Mouse (Mus musculus) cerebellum, postnatal 14 days (tissue): ENCODE data around the gene Gm19935.

ENCODE experiments used
- DNase-seq, 2 experiments: peaks; one replicate each; pipeline ENCODE4 v3.0.0; 2021; ENCODE audit warnings: mixed read lengths in 2 of 2

Gm19935 gene

DNA sequence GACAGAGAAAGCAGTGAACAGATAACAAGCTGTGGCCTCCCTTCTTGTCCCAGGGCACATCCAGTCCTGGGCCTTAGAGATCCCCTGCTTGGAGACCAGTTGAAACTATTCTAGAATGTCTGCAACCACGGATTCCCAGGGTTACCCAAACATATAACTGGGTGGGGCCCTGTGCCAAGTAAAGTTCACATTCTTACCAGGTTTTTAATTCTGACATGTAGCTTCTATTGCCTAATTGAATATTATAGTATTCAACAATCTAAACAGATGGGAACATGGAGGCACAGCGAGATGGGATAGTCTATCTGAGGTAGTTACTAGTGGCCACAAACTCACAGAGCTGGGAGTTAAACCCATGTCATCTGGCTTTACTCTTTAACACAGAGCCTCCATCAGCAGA, at the start of gene Gm19935:
Gene Gm19935 (minus strand): TSS at position 101 of the 400 bp plus-strand sequence.
- no peak for DNase-seq

DNA sequence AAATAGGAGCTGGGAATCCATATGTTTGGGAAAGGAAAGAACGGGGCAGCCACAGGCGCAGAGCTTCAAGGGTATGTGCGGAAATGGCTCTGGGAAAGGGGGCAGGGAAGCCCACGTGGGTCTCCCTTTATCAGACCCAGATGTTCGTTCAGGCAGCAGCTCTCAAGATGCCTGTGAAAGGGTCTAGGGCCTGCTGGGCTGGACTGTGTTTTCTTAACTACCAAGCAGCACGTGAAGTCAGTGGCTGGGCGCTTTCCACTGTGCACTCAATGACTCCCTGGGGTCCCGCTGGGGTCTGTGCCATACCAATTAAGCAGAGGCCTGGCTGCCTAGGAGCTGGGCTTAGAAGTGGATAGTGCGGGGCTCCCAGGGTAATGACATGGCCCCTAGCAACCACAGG, 44.8 kb upstream of the Gm19935 start:
- DNase-seq = peak; percentile 59 to 61

DNA sequence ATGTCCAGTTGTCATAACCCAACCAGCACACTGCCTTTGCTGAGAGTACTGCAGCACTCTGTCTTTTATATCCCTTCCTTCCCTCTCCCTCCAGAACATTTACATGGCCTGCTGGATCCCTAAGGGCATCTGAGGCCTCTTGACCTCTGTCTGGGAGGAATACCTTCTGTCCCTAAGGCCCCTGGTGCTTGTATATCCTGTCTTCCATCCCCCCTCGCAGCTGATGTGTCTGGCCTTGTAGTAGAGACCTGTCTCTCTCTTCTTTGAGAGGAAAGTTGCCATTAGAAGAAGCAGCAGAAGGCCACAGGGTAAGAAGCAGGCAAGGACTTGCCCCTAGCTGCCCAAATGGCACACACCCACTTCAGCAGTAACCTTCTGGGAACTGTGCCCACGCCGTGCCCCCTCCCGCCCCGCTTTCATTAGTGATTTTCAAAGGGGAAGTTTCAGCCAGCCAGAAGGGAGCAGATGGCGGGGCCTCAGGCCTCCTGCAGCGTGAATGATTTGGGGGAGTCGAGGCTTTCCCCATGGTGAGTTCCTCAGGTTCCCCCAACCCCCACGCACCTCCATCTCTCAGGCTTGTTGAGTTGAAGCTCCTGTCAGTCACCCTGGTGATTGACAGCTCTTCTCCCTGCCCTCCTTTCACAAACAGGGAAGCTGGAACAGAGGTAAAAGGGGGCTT, 44.2 kb upstream of the Gm19935 start:
- peak; percentile 81 to 83 for DNase-seq

DNA sequence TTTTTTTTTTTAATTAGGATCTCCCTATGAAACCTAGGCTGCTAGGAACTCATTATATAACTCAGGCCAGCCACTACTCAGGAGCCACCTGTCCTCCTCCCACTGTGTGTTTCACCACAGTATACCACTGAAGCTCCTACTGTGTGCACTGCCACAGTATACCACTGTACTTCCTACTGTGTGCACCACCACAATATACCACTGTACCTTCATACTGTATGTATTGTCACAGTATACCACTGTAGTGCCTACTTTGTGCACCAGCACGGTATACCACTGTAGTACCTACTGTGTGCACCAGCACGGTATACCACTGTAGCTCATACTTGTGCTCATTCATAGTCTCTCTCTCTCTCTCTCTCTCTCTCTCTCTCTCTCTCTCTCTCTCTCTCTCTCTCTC, 40.9 kb upstream of the Gm19935 start:
- DNase-seq = no peak

DNA sequence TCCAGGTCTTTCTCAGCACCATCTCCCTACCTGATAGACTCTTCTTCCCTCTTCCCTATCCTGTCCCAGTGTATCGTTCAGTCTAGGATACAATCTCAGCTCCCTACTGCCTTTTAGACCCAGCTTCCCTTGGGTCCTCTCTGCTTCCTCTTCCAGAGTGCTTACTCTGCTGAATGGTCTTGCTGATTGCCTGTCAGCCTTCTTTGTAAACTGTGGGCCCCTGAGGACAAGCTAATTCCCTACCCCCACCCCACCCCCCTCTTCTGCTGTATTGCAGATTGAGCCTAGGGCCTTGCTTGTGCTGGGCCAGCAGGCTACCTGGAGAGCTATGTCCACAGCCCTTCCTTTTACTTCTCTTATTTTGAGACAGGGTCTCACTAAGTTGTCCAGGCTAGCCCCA, 39.8 kb upstream of the Gm19935 start:
- no peak for DNase-seq

DNA sequence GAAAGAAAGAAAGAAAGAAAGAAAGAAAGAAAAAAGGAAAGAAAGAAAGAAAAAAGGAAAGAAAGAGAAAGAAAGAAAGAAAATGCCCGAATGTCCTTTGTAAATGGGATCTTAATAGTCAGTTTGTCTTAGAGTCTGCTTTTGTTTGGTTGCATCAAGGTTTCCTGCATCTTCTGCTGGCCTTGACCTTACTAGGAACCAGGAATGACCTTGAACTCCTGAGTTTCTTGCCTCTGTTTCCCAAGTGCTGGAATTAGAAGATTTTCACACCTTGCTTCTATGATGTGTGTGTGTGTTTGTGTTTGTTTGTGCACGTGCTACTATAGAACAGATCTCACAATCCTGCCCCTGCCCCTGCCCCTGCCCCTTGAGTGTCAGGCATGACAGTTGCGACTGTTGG, 39.0 kb upstream of the Gm19935 start:
- DNase-seq = no peak

DNA sequence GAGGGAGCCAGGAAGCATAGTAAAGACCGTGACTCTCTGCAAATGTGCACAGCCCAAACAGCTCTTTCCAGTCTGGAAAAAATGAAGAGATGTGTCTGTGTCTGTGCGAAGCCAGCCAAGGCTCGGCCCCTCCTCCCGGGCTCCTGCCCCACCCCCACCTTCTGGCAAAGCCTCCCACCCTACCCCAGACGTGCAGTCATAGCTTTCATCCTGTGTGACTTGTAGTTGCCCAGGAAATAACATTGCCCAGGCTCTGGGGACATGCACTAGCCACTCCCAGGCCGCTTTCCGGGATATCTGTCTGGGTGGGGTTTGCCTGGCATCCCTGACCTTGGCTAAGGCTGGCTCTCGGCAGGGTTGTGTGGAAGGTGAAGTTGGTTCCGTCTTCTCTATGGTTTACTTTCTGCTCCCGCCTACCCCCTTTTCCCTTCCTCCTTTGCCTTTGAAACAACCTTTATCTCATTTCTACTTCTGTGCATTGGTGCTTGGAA, 37.5 kb upstream of the Gm19935 start:
- DNase-seq = peak in 1 of 2 experiments; percentile 44

DNA sequence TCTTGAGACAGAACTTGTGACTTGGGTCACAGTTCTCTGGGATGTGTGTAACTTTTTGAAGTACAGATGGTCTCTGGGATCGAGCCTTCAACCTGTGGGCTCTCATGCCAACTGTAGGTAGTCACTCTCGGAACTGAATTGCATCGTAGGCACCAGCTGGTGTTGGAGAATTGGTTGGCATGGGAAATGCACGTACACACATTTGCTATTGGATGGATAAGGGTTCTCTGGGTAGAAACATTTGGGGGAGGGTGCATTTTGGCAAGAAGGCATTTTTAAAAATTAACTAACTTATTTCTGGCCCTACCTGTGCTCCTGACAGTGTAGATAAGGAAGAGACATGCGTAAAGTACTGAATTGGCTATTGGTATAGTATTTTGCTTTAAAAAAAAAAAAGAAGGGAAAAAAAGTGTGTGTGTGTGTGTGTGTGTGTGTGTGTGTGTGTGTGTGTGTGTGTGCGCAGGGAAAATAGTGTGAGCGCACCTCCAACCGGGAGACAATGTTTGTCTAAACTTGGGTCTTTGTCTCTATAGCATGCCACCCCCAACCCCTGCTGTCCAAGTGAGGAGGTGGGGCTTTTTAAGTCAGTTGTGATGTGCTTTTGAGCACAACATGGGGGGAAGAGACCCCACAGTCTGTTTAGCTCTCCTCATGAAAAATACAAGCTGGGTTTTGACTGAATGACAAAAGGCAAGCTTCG, 36.9 kb upstream of the Gm19935 start:
- no peak for DNase-seq

DNA sequence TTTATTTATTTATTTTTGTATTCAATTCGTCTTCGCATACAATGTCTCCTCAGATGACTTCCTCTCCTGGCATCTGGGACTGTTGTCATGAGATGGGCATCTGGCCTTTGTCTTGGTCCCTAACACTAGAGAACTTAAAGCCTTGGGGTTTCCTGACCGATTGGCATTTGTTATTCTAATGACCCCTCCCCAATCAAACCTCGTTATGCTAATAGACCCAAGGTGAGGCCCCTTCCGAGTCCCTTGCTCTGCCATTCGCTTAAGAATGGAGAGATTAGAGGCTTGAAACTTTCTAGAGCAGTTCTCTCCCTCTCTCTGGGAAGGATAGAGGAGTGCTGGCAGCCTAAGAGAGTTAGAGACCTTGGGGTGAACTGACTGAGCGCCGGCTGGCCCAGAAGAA, 34.4 kb upstream of the Gm19935 start:
- DNase-seq = no peak

DNA sequence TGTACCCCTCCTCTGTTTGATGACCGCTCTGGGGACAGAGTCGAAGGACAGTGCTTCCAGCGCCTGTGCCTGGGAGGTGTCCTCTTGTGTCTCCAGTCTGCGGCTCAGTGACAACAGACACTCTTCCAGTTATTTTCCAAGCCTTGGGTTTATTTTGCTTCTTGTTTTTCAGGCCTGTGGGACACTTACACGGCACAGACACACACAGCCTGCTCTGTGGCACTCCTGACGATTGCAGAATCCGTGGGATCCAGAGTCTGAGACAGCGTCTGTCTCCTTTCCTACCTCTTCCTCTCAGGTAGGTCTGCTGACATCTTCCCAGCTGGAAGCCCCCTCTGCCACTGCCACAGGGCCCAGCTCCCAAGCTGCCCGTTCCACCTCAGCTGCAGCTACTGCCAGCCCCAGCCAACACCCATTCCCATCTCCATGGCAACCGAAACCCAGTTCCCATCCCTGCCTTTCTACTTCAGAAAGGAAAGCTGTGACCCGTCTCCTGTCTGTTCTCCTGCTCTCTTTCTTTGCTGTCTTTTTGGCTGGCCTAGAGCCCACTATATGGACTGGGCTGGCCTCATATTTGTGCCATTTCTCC, 32.4 kb upstream of the Gm19935 start:
- DNase-seq = peak in 1 of 2 experiments; percentile 41

DNA sequence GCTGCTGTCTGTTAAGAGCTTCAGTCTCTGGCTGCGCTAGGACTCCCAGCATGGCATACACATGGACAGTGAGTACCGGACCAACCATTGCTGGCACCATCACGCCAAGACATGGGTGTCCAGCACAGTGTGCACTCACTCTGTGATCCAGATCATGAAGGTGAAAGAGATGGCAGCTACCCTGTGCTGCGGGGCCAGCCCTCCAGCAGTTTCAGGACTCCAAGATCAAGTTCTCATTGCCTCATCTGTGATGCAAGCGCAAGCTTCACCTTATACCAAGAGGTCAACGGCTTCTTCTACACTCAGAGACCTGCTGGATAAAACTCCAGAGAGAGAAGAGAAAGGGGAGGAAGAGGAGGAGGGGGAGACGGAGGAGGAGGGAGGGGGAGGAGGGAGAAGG, 30.8 kb upstream of the Gm19935 start:
- no peak for DNase-seq

DNA sequence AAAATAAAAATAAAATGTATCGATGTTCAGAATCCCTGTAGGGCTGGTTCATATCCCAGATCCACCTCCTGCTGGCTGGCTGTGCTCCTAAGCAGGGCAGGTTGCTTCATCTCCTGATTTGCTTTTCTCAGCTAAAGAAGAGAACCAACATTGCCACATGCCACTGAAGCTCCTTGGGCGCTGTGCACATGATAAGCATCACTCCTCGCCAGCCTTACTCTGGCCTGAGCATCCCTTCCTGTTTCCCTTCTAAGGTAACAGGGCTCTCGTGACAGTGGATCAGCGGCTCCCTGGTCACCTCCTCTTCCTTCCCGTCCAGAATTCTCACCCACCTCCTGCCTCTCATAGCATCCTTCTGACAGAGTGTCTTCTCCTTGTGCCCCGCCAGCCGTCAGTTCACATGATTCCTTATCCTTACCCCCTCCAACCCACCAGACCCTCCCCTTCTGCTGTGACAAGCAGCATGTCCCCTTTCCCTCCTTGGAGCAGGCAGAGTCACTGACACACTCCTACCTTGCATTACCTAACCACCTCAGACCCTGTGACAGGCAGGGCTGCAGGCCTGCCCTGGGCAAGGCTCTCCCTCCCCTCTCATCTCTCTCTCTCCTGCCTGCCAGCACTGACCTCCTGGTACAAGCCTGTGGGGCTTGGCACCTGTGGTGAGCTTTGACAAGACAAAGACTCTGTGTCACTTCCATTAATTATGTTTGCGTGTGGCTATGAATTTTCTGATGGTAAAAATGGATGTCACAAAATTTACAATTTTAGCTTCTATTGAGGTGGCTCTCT, 27.2 kb upstream of the Gm19935 start:
- DNase-seq = peak in 1 of 2 experiments; percentile 25

DNA sequence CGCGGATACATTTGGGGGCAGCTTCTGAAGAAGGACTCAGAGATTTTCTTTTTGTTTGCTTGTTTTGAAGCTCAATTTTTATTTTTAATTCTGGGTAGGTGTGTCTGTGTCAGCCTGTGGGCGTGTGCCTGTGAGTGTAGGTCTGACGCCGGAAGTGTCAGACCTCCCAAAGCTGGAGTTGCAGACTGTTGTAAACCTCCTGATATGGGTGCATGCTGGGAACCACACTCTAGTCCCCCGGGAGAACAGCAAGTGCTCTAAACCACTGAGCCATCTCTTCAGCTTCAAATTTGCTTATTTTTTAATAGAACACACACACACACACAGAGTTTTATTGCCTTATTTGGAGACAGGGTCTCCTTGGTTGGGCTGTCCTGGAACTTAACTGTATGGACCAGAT, 25.9 kb upstream of the Gm19935 start:
- no peak for DNase-seq

DNA sequence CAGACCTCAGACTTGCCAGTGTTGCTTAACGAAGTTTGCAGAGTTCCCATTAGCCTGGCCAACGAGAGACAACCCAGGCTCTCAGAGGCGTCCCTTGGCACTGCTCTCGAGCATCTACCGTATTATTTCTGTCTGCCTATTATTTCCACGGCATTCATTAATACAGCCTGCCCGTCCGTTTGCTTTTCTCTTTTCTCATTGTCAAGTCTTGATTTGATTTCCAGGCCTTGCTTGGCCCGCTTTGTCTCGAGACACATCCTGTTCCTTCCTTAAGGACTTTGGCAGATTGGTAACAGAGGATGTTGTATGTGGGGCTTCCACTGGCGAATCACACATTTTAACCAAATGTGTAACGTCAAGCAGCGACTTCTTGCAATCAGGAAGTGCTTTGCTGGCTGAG, 24.1 kb upstream of the Gm19935 start:
- DNase-seq = no peak

DNA sequence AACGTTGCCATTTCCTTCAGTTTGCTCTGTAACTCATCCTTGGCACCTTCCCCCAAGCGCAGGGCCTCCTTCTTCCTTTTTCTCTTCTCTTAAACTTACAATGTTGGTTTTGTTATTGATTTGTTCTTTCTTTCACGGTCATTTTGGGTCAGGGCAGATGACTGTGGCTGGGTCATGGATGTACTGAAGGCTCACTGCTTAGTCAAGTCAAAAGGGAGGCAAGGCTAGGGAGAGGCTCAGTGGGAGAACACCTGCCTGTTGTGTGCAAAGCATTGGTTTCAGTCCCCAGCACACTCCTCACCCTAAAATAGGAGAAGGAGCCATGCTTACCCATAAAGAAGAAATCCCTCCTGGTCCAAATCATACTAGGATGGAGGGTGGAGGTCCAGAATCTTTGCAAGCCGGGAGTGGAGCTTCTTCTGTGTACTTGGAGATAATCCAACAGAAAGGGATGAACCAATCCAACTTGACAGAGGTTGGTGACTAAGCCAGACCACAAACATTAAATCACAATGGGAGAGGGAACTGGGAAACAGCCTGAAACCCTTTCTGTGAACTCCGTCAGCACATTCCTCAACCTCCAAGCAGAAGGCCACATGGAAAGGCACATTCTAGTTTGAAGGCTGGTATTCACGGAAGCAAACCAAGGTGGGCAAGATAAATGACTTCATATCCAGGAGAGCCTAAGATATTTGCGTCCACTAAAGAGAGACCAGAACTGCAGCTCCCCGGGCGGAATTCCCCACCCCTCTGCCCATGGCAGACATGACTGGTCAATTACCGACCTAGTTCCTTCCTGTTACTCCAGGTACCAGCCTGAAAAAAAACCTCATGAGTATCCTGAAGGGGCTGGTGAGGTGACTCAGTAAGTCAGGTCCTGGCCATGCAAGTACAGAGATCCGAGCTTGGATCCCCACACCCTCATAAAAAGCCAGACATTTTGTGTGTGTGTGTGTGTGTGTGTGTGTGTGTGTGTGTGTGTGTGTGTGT, 22.8 kb upstream of the Gm19935 start:
- DNase-seq = no peak

DNA sequence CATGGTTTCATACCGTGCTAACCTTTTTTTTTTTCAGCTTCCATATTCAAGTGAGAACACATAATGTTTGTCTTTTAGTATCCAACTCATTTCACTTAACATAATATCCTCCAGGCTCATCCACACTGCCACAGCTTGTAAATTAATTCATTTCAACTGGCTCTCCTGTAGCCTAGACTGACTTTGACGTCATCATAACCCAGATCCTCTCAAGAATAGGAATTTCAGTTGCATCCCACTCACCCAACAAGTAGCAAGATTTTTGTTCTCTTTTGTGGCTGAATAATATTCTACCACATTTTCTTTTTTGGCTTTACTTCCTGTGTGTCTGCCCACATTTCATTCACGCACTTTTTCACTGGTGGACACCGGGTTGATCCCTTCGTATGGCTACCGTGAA, 20.2 kb upstream of the Gm19935 start:
- no peak for DNase-seq

DNA sequence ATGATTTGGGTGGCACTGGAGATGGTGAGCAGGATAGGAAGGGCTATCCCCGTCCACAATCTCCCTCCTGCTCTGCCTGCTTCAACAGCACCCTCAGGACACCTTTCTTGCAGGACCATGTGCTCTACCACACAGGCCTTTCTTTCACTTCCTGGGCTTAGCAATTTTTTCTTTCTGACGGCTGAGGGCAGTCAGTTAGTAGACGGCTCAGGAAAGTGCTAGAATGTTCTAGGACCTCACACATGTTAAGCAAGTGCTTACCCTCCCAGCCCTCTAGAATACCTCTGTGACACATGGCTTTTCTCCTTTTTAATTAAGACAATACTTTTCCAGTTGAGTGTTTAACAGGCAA, 17.1 kb upstream of the Gm19935 start:
- no peak for DNase-seq

DNA sequence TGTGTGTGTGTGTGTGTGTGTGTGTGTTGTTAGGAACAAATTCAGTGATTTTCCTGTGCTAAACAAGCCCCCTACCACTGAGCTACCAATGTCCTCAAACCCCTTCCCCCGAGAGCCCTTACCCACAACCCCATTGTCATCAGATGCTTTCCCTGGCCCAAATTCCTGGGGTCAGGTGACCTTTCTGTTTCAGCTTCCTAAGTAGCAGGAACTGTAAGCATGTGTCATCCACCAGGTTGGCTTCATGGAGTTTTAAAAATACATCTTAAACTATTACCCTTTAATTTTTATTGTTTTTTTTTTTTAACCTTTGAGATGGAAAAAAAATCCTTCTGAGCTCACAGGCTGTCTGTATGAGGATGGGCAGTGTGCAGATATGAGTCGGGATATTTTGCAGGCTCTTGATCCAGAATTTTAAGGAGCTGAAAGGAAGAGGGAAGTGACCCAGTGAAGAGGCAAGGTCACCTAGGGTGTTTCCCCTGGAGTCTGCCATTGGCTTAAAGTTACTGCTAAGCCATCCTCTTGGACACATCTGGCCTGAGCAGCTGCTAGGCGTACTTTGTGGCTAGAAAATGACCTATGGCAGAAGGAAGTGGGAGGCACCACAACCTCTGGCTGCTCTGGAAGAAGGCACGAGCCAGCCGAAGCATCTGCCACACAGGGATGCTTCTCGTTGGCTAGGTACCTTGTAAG, 16.6 kb upstream of the Gm19935 start:
- no peak for DNase-seq

DNA sequence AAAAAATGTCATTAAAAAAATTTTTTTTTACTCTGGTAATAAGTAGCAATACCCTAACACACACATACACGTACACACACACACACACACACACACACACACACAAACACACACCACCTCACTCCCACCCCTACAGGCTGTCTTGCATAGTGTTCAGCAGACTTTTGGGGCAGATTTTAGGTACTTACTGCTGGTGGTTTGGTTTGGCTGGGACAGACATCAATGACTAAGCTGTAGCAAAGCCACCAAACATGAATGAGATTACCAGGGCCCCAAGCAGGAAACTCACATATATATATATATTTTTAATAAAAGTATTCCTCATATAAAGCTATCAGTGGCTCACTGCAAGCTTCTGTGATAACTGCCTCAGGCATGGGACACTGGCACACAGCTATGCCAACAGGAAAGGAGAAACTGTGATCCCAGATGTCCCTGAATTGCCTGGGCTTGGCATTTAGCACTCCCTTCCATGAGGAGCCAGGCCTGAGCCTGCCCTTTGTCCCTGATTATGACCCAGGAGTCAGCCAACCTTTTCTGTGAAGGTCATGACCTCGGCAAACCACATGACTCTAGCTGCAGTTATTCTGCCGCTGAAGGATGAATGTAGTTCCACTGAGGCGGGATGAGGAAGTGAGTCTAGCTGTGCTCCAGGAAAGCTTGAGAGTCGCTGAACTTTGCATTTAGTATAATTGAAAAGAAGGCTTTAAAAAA, 15.5 kb upstream of the Gm19935 start:
- peak; percentile 32 to 53 for DNase-seq

DNA sequence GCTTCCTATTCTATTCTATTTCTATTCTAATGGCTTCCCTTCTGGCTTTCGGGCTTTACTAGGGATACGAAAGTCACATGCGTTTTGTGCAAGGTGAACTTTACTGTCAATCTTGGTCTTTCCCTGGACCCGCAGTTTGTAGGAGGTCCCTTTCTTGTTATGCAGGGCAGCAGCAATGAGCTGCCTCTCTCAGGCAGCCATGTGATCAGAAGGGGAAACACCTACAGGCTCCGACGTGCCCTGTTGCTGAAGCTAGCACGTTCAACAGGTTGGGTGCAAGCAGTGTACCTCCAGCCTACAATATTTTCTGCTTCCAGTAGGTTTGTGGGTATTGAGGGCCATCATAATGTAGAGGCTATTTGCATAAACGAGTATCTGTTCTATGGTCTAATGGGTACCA, 13.8 kb upstream of the Gm19935 start:
- DNase-seq = no peak

DNA sequence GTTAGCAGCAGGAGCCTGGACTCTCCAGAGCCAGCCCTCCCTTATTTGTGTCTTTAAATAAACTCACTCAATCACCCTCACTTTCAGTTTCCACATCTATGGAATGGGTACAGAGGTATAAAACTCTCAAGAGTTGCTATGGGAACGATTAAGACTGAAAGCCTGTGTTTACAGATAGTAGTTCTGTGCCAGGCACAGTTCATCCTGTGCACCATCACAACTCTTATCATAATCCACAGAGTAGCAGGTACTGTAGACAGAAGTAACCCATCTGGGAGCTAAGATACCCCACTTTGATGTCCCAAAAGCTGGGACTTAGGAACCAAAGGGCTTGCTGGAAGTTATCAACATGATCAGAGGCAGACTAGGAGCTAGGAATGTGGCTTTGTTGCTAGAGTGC, 12.6 kb upstream of the Gm19935 start:
- no peak for DNase-seq
